Mouse (Mus musculus) MEL (cell line): Measurements from ENCODE around the gene Zswim7. TPM values are rescaled to one million over a fixed set of nuclear protein-coding genes. Genes with fewer than 3 reads are reported as not detected.

Source experiments
- DNase-seq: peaks from one replicate; pipeline ENCODE4 v3.0.0; 2011; ENCODE audit warnings: low read depth, low spot score
- H3K27ac ChIP-seq: 2 replicates; pipeline ENCODE4 v1.5.1; 2012; ENCODE audit warnings: low read depth, mild to moderate bottlenecking, control low read depth, low read length, moderate library complexity; ENCODE audit not compliant: control insufficient read depth
- H3K27me3 ChIP-seq, 2 experiments: fragments of 150-350 bp in 1 of 2; sonication (generic) in 1 of 2; 2 replicates each; pipeline ENCODE4 v1.6.1; 2012; ENCODE audit warnings: low read length in 2 of 2, mild to moderate bottlenecking in 2 of 2, improper control_type of control experiment in 1 of 2, moderate library complexity in 1 of 2; ENCODE audit not compliant: insufficient read depth in 2 of 2, control insufficient read depth in 1 of 2
- H3K36me3 ChIP-seq, 2 experiments: 2 replicates each; pipeline ENCODE4 v1.6.1; 2012 to 2014; ENCODE audit warnings: low read length in 2 of 2, improper control_type of control experiment in 1 of 2, inconsistent platforms in 1 of 2, mild to moderate bottlenecking in 1 of 2; ENCODE audit not compliant: insufficient read depth in 2 of 2, control insufficient read depth in 1 of 2
- H3K4me1 ChIP-seq, 2 experiments: fragments of 150-350 bp in 1 of 2; sonication (generic) in 1 of 2; 2 replicates each; pipeline ENCODE4 v1.6.1; 2012; ENCODE audit warnings: low read length in 2 of 2, improper control_type of control experiment in 1 of 2, mild to moderate bottlenecking in 1 of 2; ENCODE audit not compliant: insufficient read depth in 2 of 2, control insufficient read depth in 1 of 2
- H3K4me3 ChIP-seq, 2 experiments: fragments of 150-350 bp in 1 of 2; sonication (generic) in 1 of 2; 2 replicates each; pipeline ENCODE4 v1.5.1; 2012; ENCODE audit warnings: low read depth in 2 of 2, low read length in 2 of 2, mild to moderate bottlenecking in 2 of 2, moderate library complexity in 2 of 2, control low read depth in 1 of 2, improper control_type of control experiment in 1 of 2; ENCODE audit not compliant: control insufficient read depth in 1 of 2, insufficient read depth in 1 of 2
- H3K79me2 ChIP-seq: 2 replicates; pipeline ENCODE4 v1.6.1; 2012; ENCODE audit warnings: mild to moderate bottlenecking, low read length, moderate library complexity; ENCODE audit not compliant: control insufficient read depth, poor library complexity, insufficient read depth
- H3K9ac ChIP-seq: 2 replicates; pipeline ENCODE4 v1.6.1; 2012; ENCODE audit warnings: low read depth, mild to moderate bottlenecking, control low read depth, low read length, moderate library complexity; ENCODE audit not compliant: control insufficient read depth, poor library complexity, severe bottlenecking
- H3K9me3 ChIP-seq: fragments of 150-350 bp; sonication (generic); replicated peaks from 2 replicates; pipeline ENCODE4 v1.6.1; 2012; ENCODE audit warnings: mild to moderate bottlenecking, low read length, improper control_type of control experiment, moderate library complexity; ENCODE audit not compliant: insufficient read depth
- BHLHE40 ChIP-seq: IDR thresholded peaks from 2 replicates; pipeline ENCODE4 v1.6.1; 2012; ENCODE audit warnings: low read depth, mild to moderate bottlenecking, inconsistent platforms, low read length, improper control_type of control experiment, borderline replicate concordance
- E2F4 ChIP-seq: IDR thresholded peaks from 2 replicates; pipeline ENCODE4 v1.6.1; 2011; ENCODE audit warnings: low read depth, low read length, improper control_type of control experiment, borderline replicate concordance
- EP300 ChIP-seq, 2 experiments: IDR thresholded peaks; 2 replicates each; pipeline ENCODE4 v1.6.1; 2011; ENCODE audit warnings: improper control_type of control experiment in 2 of 2, low read length in 2 of 2, low read depth in 1 of 2, mild to moderate bottlenecking in 1 of 2
- GABPA ChIP-seq: IDR thresholded peaks from 2 replicates; pipeline ENCODE4 v1.6.1; 2012; ENCODE audit warnings: low read depth, mild to moderate bottlenecking, inconsistent platforms, low read length, improper control_type of control experiment, moderate library complexity
- HCFC1 ChIP-seq: IDR thresholded peaks from 2 replicates; pipeline ENCODE4 v1.6.1; 2012; ENCODE audit warnings: low read depth, mild to moderate bottlenecking, inconsistent platforms, low read length, improper control_type of control experiment, moderate library complexity
- JUND ChIP-seq: IDR thresholded peaks from 2 replicates; pipeline ENCODE4 v1.6.1; 2011; ENCODE audit warnings: low read depth, mild to moderate bottlenecking, improper control_type of control experiment, low read length
- MAFK ChIP-seq: IDR thresholded peaks from 2 replicates; pipeline ENCODE4 v1.6.1; 2011; ENCODE audit warnings: low read depth, mild to moderate bottlenecking, low read length, improper control_type of control experiment, borderline replicate concordance
- MAX ChIP-seq: IDR thresholded peaks from 2 replicates; pipeline ENCODE4 v1.6.1; 2011; ENCODE audit warnings: low read length, improper control_type of control experiment
- MYB ChIP-seq: IDR thresholded peaks from 2 replicates; pipeline ENCODE4 v1.6.1; 2011; ENCODE audit warnings: mild to moderate bottlenecking, low read depth, low read length, improper control_type of control experiment
- RAD21 ChIP-seq: IDR thresholded peaks from 2 replicates; pipeline ENCODE4 v1.6.1; 2011; ENCODE audit warnings: mild to moderate bottlenecking, low read depth, low read length, improper control_type of control experiment
- TAL1 ChIP-seq: IDR thresholded peaks from 2 replicates; pipeline ENCODE4 v1.6.1; 2012; ENCODE audit warnings: mild to moderate bottlenecking, inconsistent platforms, low read length, moderate library complexity, mixed read lengths
- TBP ChIP-seq: IDR thresholded peaks from 2 replicates; pipeline ENCODE4 v1.8.0; 2011; ENCODE audit warnings: low read depth, low read length, improper control_type of control experiment
- USF2 ChIP-seq, 2 experiments: IDR thresholded peaks; 2 replicates each; pipeline ENCODE4 v1.6.1; 2011 to 2012; ENCODE audit warnings: improper control_type of control experiment in 2 of 2, low read length in 2 of 2, borderline replicate concordance in 1 of 2, inconsistent platforms in 1 of 2, low read depth in 1 of 2, mild to moderate bottlenecking in 1 of 2; ENCODE audit not compliant: insufficient read depth in 1 of 2
- ZC3H11A ChIP-seq: IDR thresholded peaks from 2 replicates; pipeline ENCODE4 v1.6.1; 2012; ENCODE audit warnings: low read depth, mild to moderate bottlenecking, inconsistent platforms, low read length, improper control_type of control experiment
- ZMIZ1 ChIP-seq: IDR thresholded peaks from 2 replicates; pipeline ENCODE4 v1.6.1; 2012; ENCODE audit warnings: low read depth, mild to moderate bottlenecking, inconsistent platforms, low read length, improper control_type of control experiment, moderate library complexity
- polyA plus RNA-seq, 2 experiments: library from polyadenylated mRNA; stranded (reverse) in 1 of 2; unstranded in 1 of 2; fragments of >175 nt in 1 of 2; fragments of >200 nt in 1 of 2; gene quantifications; 2 replicates each; pipeline versions ENCODE4 v1.2.1 to v1.2.4; 2012; ENCODE audit warnings: low replicate concordance in 2 of 2, low read depth in 1 of 2; ENCODE audit not compliant: insufficient read length in 2 of 2, insufficient read depth in 1 of 2, missing spikeins in 1 of 2
- total RNA-seq: library from RNA; depleted of rRNA; stranded (reverse); fragments of 300-350 nt; gene quantifications from 2 replicates; pipeline ENCODE4 v1.2.3, GENCODE M21; 2012

The Zswim7 gene
- total and polyA plus RNA-seq, 3 experiments: 15.1 to 18.7 TPM; not detected in 1

DNA sequence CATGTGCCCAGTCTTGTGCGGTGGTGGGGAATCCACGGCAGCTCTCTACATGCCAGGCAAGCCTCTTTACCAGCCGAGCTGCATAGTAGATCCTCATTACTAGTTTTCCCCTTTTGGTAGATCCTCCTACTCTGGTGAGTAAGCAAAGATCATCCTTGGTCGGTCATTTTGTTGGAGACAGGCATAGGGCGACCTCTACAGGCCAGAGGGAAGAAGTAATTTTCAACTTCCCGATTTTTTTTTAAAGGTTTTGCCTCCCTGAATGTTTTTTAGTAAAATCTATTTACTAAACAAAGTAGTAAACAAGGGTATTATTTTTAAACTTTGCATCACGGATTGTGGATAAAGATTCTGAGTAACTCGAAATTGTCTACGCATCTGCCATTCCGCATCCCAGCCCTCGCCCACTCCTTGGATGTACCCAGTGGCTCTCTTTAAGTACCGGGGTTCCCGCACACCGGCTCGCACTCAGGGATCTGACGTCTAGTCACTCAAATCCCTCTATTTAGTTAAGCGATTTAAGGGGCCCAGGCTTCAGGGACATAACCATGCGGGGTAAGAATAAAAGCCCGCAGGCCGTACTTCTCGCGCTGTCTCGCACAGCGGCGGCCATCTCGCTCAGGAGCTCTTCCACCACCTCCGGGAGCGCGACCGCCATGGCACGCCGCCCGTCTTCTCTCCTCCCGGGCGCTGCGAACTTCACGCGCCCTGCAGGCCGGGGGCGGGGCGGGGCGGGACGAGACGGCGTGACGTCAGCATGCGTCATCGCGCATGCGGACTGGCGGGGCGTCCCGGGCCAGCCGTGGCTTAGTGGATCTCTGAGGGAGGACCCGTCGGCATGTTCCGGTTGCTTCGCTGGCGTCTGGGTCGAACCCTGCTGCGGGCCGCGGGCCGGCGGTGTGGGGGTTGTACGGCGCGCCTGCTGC, at the start of gene Zswim7, which contains the start of gene Ttc19 (continued):
- TF ChIP-seq RAD21 (peak; percentile 99), GABPA (no peak; the same call in 1 of the 2 replicates), BHLHE40 (no peak), HCFC1 (peak; percentile 74), MYB (no peak)
- TF ChIP-seq, all 39 proteins: peak for 25

DNA sequence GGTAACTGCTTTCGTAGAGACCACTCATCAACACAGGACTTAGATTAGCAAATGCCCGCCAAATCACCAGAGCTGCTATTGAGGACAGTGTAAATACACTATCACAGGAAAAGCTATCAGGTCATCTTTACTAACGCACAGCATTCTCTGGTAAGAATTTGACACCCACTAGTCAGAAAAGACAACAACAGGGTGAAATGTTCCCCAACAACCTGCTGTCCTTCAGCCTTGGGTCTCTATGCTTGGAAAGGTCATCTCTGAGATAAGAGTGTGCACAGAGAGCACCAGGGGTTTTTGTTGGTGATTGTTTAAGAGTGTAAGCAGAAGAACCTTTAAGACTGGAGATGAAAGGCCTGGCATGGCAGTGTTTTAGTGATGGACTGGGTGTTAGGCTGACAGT, 42.5 kb upstream of the Zswim7 start:
- no peak for DNase-seq
- Histone ChIP-seq H3K36me3 (peaks cover 0 to 55% of the 10 kb centered on the region in 2 experiments; a peak in 3 of 4 replicates), H3K9me3 (no peaks in the 10 kb centered on the region), H3K9ac (no peak overlapping the region), H3K27ac (no peak overlapping the region), H3K4me3 (no peak overlapping the region), H3K79me2 (no peaks in the 10 kb centered on the region), H3K27me3 (no peaks in the 10 kb centered on the region), H3K4me1 (no peaks in the 10 kb centered on the region)
- TF ChIP-seq BHLHE40 (no peak), MAX (no peak), USF2 (IDR thresholded peaks at IDR 0.05; ENCODE audit: borderline replicate concordance in 1 of 2, insufficient read depth in 1 of 2, low read depth in 1 of 2, low read length in 2 of 2) (0 out of 4 replicates have a peak, but pooled peaks of 1 of the 2 experiments have one; percentile 5), E2F4 (no peak)

DNA sequence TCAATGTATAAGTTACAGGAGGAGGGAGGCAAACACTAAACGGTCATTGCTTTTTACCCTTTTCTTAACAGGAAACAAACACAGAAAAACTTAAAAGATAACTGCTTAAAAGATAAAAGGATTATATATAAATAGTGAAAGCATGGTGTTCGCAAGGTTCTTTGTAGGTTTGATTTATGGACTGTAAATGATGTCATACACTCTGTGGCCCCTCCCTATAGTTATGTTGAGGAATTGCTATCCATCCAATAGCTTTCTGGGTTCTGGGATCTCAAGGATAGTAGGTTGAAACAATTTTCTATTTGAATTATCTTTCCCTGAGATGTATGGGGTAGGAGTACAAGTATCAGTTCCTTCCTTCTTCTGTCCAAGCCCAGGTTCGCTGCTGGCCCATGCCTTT, 38.9 kb upstream of the Zswim7 start:
- Histone ChIP-seq H3K4me1 (no peaks in the 10 kb centered on the region), H3K9ac (no peak overlapping the region), H3K4me3 (no peak overlapping the region), H3K27ac (no peak overlapping the region), H3K79me2 (no peaks in the 10 kb centered on the region), H3K9me3 (no peaks in the 10 kb centered on the region), H3K36me3 (peaks cover 0 to 54% of the 10 kb centered on the region in 2 experiments; a peak in 3 of 4 replicates), H3K27me3 (no peaks in the 10 kb centered on the region)
- no peak for TF ChIP-seq TAL1
- TF ChIP-seq ZC3H11A: no peak
- TF ChIP-seq ZMIZ1: no peak
- no peak for TF ChIP-seq JUND
- no peak for TF ChIP-seq MAFK
- no peak for TF ChIP-seq RAD21
- no peak for TF ChIP-seq TBP
- no peak for TF ChIP-seq USF2 (IDR thresholded peaks at IDR 0.05; ENCODE audit: borderline replicate concordance in 1 of 2, insufficient read depth in 1 of 2, low read depth in 1 of 2, low read length in 2 of 2)
- no peak for TF ChIP-seq EP300 (IDR thresholded peaks at IDR 0.05; ENCODE audit: low read depth in 1 of 2, low read length in 2 of 2)
- DNase-seq: no peak
